Mouse (Mus musculus): ENCODE measurements at regions not wholly inside any gene's neighbourhood (a gene's known extent, or its start where the extent isn't known, plus 50 kb on each side); places are given as distances from the start of the nearest gene placed in this dataset.

DNA sequence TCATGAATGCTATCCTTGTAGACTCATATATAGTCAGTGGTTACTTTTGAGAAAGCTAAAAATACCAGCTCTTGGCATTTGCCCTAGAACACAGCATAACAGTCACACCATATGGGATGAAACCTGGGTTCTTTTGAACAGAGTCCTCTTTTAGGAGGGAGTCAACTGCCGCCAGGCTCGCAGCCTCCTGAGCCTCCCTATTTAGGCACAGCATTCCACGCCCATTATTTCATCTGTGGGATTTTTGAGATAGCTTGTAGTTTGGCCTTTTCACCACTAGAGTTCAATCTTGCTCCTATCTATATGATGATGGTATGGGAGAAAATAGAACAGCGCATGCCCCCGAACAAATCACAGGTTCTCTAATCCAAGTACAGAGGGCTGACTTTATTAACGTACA is 100.4 kb downstream of the Kbtbd8 start:
- Histone ChIP-seq H3K9me3 (ENCODE audit: control insufficient read depth, low read length) (no peaks in the 10 kb centered on the region), H3K36me3 (ENCODE audit: control insufficient read depth, insufficient read depth, low read length) (no peaks in the 10 kb centered on the region), H3K27me3 (replicated peaks; ENCODE audit: control insufficient read depth, insufficient read depth, low read length) (no peaks in the 10 kb centered on the region), H3K4me1 (ENCODE audit: control insufficient read depth, insufficient read depth, low read depth, low read length) (no peaks in the 10 kb centered on the region), H3K27ac (ENCODE audit: low read depth, low read length) (no peak overlapping the region), H3K4me2 (ENCODE audit: low read length) (no peak overlapping the region), H3K9ac (ENCODE audit: low read depth, low read length) (no peak overlapping the region), H3K4me3 (ENCODE audit: low read length) (no peak overlapping the region)
- no peak for ATAC-seq
- WGBS, result 36% methylated on average over 6 of the region's 6 CpGs

DNA sequence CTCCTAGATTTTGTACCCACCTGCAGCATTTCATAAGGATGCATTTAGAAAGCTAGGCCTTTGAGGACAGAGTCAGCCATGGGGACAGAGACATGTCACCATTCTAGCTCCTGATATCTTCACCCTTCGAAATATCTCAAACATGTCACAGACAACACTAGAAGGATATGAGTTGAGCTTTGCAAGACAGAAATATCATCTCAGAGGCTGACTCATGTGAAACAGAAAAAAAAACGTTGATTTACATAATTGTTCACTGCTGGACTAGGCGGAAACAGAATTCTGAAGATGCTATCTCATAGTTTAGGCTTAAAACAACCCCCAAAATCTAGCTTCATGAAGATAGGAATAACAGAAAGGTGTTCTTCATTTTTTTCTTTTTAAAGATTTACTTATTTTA is 101.8 kb downstream of the Kbtbd8 start:
- Histone ChIP-seq H3K4me3 (ENCODE audit: low read length) (no peak overlapping the region), H3K27ac (ENCODE audit: low read depth, low read length) (no peak overlapping the region), H3K36me3 (ENCODE audit: control insufficient read depth, insufficient read depth, low read length) (no peaks in the 10 kb centered on the region), H3K9ac (ENCODE audit: low read depth, low read length) (no peak overlapping the region), H3K9me3 (ENCODE audit: control insufficient read depth, low read length) (no peaks in the 10 kb centered on the region), H3K4me1 (ENCODE audit: control insufficient read depth, insufficient read depth, low read depth, low read length) (no peaks in the 10 kb centered on the region), H3K4me2 (ENCODE audit: low read length) (no peak overlapping the region), H3K27me3 (replicated peaks; ENCODE audit: control insufficient read depth, insufficient read depth, low read length) (no peaks in the 10 kb centered on the region)
- no peak for ATAC-seq
- 71% methylated on average over 3 of the region's 3 CpGs for WGBS

DNA sequence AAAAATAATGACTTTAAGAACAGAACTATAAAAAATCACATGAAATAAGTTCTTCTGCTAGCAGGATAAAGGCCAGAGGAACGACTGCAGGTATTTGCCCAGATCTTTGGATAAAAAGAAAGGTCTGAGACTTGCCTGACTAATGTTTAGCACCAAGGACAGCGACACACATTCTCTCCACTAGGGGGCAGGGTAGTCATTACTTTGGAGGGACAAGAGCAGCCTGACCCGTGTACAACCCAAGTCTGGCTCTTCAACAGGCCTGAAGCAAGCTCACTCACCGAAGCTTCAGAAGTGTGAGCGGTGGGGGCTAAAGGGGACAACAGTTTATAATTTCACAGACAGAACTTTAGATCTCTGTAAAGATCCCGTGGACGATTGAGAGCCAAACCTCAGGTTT is 98.4 kb upstream of the Gm10234 start:
- no peak overlapping the region for H3K4me2 ChIP-seq (ENCODE audit: low read length)
- H3K9me3 ChIP-seq (ENCODE audit: control insufficient read depth, low read length), result no peaks in the 10 kb centered on the region
- ATAC-seq, result peak; percentile 83
- no peaks in the 10 kb centered on the region for H3K27me3 ChIP-seq (replicated peaks; ENCODE audit: control insufficient read depth, insufficient read depth, low read length)
- 29% methylated on average over 7 of the region's 7 CpGs for WGBS
- H3K9ac ChIP-seq (ENCODE audit: low read depth, low read length), result no peak overlapping the region
- no peak overlapping the region for H3K27ac ChIP-seq (ENCODE audit: low read depth, low read length)
- no peaks in the 10 kb centered on the region for H3K4me1 ChIP-seq (ENCODE audit: control insufficient read depth, insufficient read depth, low read depth, low read length)
- no peaks in the 10 kb centered on the region for H3K36me3 ChIP-seq (ENCODE audit: control insufficient read depth, insufficient read depth, low read length)
- no peak overlapping the region for H3K4me3 ChIP-seq (ENCODE audit: low read length)

DNA sequence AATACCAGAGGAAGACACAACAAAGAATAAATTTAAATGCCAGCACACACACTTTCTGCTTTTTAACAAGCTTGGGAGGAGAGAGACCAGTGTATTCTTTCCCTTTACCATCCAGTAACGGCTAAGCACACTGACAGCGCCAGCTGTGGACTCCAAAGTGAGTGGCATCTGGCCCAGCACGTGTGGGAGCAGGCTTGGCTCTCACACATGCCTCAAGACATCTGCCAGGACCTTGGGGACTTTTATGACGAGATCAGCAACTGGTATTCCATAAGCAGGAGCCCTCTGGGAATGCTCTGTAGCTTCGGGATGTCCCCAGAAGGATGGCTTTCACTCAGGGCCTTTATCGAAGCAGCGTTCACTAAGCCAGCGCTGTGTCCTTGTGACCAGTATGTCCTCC is 92.0 kb upstream of the Gm10234 start:
- H3K27me3 ChIP-seq (replicated peaks; ENCODE audit: control insufficient read depth, insufficient read depth, low read length), result no peaks in the 10 kb centered on the region
- H3K27ac ChIP-seq (ENCODE audit: low read depth, low read length), result no peak overlapping the region
- 65% methylated on average over 8 of the region's 8 CpGs for WGBS
- H3K4me2 ChIP-seq (ENCODE audit: low read length), result no peak overlapping the region
- no peaks in the 10 kb centered on the region for H3K4me1 ChIP-seq (ENCODE audit: control insufficient read depth, insufficient read depth, low read depth, low read length)
- no peak overlapping the region for H3K4me3 ChIP-seq (ENCODE audit: low read length)
- H3K9ac ChIP-seq (ENCODE audit: low read depth, low read length), result no peak overlapping the region
- no peaks in the 10 kb centered on the region for H3K9me3 ChIP-seq (ENCODE audit: control insufficient read depth, low read length)
- no peaks in the 10 kb centered on the region for H3K36me3 ChIP-seq (ENCODE audit: control insufficient read depth, insufficient read depth, low read length)
- no peak for ATAC-seq

DNA sequence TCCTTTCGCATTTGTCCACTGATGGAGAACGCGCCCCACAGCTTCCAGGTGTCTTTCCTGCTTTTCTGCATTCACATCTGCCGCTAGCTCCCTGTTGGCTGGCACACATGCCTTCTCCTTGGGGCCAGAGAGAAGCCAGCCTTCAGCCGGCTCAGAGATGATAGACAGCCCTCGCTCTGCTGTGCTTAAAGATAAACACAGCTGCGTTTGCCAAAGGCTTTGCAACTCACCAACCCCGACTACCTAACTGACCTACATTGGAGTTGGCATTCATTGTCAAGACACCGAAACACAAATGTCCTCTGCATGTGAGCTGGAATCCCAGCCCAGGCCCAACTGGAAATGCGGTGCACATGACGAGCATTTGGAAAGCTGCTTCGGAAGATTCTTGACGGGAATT is 87.2 kb upstream of the Gm10234 start:
- ATAC-seq, result no peak
- peak overlapping the region; percentile 8; the same call in 1 of the 2 replicates for H3K9ac ChIP-seq (ENCODE audit: low read depth, low read length)
- H3K36me3 ChIP-seq (ENCODE audit: control insufficient read depth, insufficient read depth, low read length), result no peaks in the 10 kb centered on the region
- no peaks in the 10 kb centered on the region for H3K9me3 ChIP-seq (ENCODE audit: control insufficient read depth, low read length)
- peak overlapping the region; percentile 5; the same call in 1 of the 2 replicates for H3K4me2 ChIP-seq (ENCODE audit: low read length)
- no peaks in the 10 kb centered on the region for H3K4me1 ChIP-seq (ENCODE audit: control insufficient read depth, insufficient read depth, low read depth, low read length)
- no peak overlapping the region for H3K4me3 ChIP-seq (ENCODE audit: low read length)
- 66% methylated on average over 13 of the region's 13 CpGs for WGBS
- H3K27ac ChIP-seq (ENCODE audit: low read depth, low read length), result no peak overlapping the region
- no peaks in the 10 kb centered on the region for H3K27me3 ChIP-seq (replicated peaks; ENCODE audit: control insufficient read depth, insufficient read depth, low read length)

DNA sequence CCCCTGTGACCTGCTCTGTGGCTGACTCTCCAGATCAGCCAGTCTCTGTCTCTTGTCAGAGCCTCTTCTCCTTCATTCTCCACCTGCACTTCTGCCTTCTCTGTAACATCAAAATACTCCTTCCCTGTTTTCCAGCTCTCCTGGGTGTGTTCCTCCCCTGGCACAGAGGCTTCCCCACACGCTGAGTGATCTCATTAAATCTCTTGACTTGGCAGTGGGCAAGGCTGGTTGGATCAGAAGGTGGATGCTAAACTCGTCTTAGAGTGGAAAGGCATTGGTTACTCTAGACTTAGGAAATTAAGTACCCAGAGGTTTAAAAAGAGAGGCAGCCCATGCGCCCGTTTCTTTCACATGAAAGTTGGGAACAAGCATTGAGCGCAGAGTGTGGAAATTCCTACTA is 78.3 kb upstream of the Gm10234 start:
- 82% methylated on average over 5 of the region's 5 CpGs for WGBS
- H3K9me3 ChIP-seq (ENCODE audit: control insufficient read depth, low read length), result no peaks in the 10 kb centered on the region
- H3K9ac ChIP-seq (ENCODE audit: low read depth, low read length), result no peak overlapping the region
- no peak overlapping the region for H3K27ac ChIP-seq (ENCODE audit: low read depth, low read length)
- H3K4me3 ChIP-seq (ENCODE audit: low read length), result no peak overlapping the region
- H3K4me2 ChIP-seq (ENCODE audit: low read length), result no peak overlapping the region
- no peaks in the 10 kb centered on the region for H3K27me3 ChIP-seq (replicated peaks; ENCODE audit: control insufficient read depth, insufficient read depth, low read length)
- no peak for ATAC-seq
- no peaks in the 10 kb centered on the region for H3K4me1 ChIP-seq (ENCODE audit: control insufficient read depth, insufficient read depth, low read depth, low read length)
- H3K36me3 ChIP-seq (ENCODE audit: control insufficient read depth, insufficient read depth, low read length), result no peaks in the 10 kb centered on the region

DNA sequence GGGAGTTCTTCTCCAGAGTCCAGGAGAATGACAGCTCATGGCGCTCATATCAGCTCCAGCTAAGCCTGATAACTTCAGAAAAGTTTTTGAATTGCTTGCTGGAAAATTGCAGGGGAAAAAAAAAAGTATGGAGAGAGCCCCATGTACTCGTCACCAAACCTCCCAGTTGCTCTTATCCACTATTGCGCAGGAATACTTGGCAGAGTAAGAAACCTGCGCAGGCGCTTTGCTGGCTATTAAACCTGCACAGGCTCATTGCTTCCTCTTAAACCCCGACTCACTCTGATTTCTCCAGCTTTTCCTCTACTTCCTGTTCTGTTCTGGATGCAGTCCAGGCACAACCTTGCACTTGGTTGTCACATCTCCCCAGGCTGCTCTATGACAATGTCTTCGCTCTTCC is 77.0 kb upstream of the Gm10234 start:
- WGBS, result 91% methylated on average over 7 of the region's 7 CpGs
- Histone ChIP-seq H3K36me3 (ENCODE audit: control insufficient read depth, insufficient read depth, low read length) (no peaks in the 10 kb centered on the region), H3K4me3 (ENCODE audit: low read length) (no peak overlapping the region), H3K9me3 (ENCODE audit: control insufficient read depth, low read length) (no peaks in the 10 kb centered on the region), H3K9ac (ENCODE audit: low read depth, low read length) (no peak overlapping the region), H3K4me2 (ENCODE audit: low read length) (no peak overlapping the region), H3K27me3 (replicated peaks; ENCODE audit: control insufficient read depth, insufficient read depth, low read length) (no peaks in the 10 kb centered on the region), H3K27ac (ENCODE audit: low read depth, low read length) (no peak overlapping the region), H3K4me1 (ENCODE audit: control insufficient read depth, insufficient read depth, low read depth, low read length) (no peaks in the 10 kb centered on the region)
- no peak for ATAC-seq

DNA sequence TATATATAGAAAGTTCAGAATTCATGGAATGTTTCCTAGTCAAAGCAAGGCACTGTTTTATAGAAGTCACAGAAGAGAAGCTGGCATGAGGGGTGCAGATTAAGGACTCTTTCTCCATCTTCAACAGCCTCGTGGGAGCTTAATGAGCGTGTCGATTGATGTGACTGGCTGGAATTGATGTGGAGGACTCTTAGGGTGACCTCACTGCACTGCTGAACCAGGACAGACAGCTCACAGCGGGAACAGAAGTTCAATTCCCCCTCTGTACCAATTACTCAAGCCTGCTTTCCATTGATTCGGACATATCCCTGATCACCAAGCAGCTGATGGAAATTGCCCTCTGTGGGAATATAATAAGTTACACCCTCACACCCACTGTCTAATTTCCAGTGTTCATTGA is 65.6 kb upstream of the Gm10234 start:
- H3K36me3 ChIP-seq (ENCODE audit: control insufficient read depth, insufficient read depth, low read length), result no peaks in the 10 kb centered on the region
- no peak for ATAC-seq
- H3K4me3 ChIP-seq (ENCODE audit: low read length), result no peak overlapping the region
- no peak overlapping the region for H3K27ac ChIP-seq (ENCODE audit: low read depth, low read length)
- H3K27me3 ChIP-seq (replicated peaks; ENCODE audit: control insufficient read depth, insufficient read depth, low read length), result no peaks in the 10 kb centered on the region
- no peaks in the 10 kb centered on the region for H3K9me3 ChIP-seq (ENCODE audit: control insufficient read depth, low read length)
- H3K4me2 ChIP-seq (ENCODE audit: low read length), result no peak overlapping the region
- H3K9ac ChIP-seq (ENCODE audit: low read depth, low read length), result no peak overlapping the region
- H3K4me1 ChIP-seq (ENCODE audit: control insufficient read depth, insufficient read depth, low read depth, low read length), result no peaks in the 10 kb centered on the region
- 27% methylated on average over 5 of the region's 5 CpGs for WGBS

DNA sequence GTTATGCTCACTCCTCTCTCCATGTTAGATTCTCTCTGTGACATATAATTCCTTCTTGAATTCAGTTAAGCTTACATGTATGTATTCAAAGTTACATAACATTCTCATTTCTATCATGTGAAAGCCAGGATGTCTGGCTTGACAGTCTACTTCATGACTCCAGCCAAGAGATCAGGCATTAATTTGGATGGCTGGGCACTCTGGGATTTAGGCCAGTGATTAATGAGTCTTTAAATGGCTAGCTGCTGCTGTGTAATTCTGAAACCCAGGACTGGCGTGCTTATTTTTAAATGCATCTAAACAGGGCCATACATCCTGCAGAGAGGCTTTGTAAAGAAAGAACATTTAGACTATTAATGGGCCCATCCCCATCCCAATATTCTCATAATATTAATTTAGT is 60.9 kb upstream of the Gm10234 start:
- H3K27ac ChIP-seq (ENCODE audit: low read depth, low read length), result no peak overlapping the region
- H3K4me3 ChIP-seq (ENCODE audit: low read length), result no peak overlapping the region

More for the DNA sequence above, 60.9 kb upstream of the Gm10234 start:
- ATAC-seq, result no peak
- Histone ChIP-seq H3K9me3 (ENCODE audit: control insufficient read depth, low read length) (no peaks in the 10 kb centered on the region), H3K9ac (ENCODE audit: low read depth, low read length) (no peak overlapping the region), H3K4me1 (ENCODE audit: control insufficient read depth, insufficient read depth, low read depth, low read length) (no peaks in the 10 kb centered on the region), H3K36me3 (ENCODE audit: control insufficient read depth, insufficient read depth, low read length) (no peaks in the 10 kb centered on the region), H3K4me2 (ENCODE audit: low read length) (no peak overlapping the region), H3K27me3 (replicated peaks; ENCODE audit: control insufficient read depth, insufficient read depth, low read length) (no peaks in the 10 kb centered on the region)
- WGBS, result 37% methylated on average over 1 of the region's 1 CpGs
